Mouse (Mus musculus) bone marrow macrophage, adult 2 months (primary cell): ENCODE results near the gene Rpl10.

Source experiments
- CTCF ChIP-seq: IDR thresholded peaks from 2 replicates; pipeline ENCODE4 v1.5.1; 2012; ENCODE audit warnings: low read depth, mild to moderate bottlenecking, low read length, moderate library complexity
- POLR2A ChIP-seq: IDR thresholded peaks from 2 replicates; pipeline ENCODE4 v1.6.1; 2012; ENCODE audit warnings: mild to moderate bottlenecking, low read depth, low read length, borderline replicate concordance

GRCm38 (mm10) chrX:74246693-74247092 is 23.9 kb upstream of the Rpl10 start:
- no peak for TF ChIP-seq CTCF
- TF ChIP-seq POLR2A, result no peak
